Mouse (Mus musculus) limb, embryonic 10.5 days (tissue): ENCODE results near the gene Ndufa8. TPM values are rescaled to one million over a fixed set of nuclear protein-coding genes. Genes with fewer than 3 reads are reported as not detected.
A peak's percentile ranks its signal among the peaks of the same experiment; 100 is the strongest.

Experiments
- DNase-seq: peaks from one replicate; pipeline ENCODE4 v3.0.0-alpha.2; 2017; ENCODE audit warnings: low spot score
- H3K27ac ChIP-seq: fragments of 300-500 bp; sonication (generic); 2 replicates; pipeline ENCODE4 v1.5.1; 2016; ENCODE audit warnings: mild to moderate bottlenecking
- H3K27me3 ChIP-seq: fragments of 300-500 bp; sonication (generic); 2 replicates; pipeline ENCODE4 v1.6.1; 2016; ENCODE audit warnings: low read depth, mild to moderate bottlenecking; ENCODE audit not compliant: poor library complexity, severe bottlenecking
- H3K36me3 ChIP-seq: fragments of 300-500 bp; sonication (generic); 2 replicates; pipeline ENCODE4 v1.6.1; 2016; ENCODE audit warnings: mild to moderate bottlenecking, moderate library complexity
- H3K4me1 ChIP-seq: fragments of 300-500 bp; sonication (generic); 2 replicates; pipeline ENCODE4 v1.6.1; 2016
- H3K4me3 ChIP-seq: fragments of 300-500 bp; sonication (generic); 2 replicates; pipeline ENCODE4 v1.5.1; 2016; ENCODE audit warnings: mild to moderate bottlenecking, moderate library complexity
- H3K9me3 ChIP-seq: fragments of 300-500 bp; sonication (generic); replicated peaks from 2 replicates; pipeline ENCODE4 v1.6.1; 2016; ENCODE audit warnings: mild to moderate bottlenecking
- WGBS: fragments of 180-500 bp; shearing (Covaris S2); methylation state at CpG from one replicate; pipeline ENCODE4 v1.1.7; 2016; 5-methylcytosine and 5-hydroxymethylcytosine counted together
- polyA plus RNA-seq: library from polyadenylated mRNA; unstranded; fragments of >200 nt; fragmentation: Nextera tagmentation; extraction: Ambion mirVana; gene quantifications from 2 replicates; pipeline ENCODE4 v1.2.1, GENCODE M21; 2016

Gene Ndufa8
- 208 and 218 TPM in 2 replicates for polyA plus RNA-seq

DNA sequence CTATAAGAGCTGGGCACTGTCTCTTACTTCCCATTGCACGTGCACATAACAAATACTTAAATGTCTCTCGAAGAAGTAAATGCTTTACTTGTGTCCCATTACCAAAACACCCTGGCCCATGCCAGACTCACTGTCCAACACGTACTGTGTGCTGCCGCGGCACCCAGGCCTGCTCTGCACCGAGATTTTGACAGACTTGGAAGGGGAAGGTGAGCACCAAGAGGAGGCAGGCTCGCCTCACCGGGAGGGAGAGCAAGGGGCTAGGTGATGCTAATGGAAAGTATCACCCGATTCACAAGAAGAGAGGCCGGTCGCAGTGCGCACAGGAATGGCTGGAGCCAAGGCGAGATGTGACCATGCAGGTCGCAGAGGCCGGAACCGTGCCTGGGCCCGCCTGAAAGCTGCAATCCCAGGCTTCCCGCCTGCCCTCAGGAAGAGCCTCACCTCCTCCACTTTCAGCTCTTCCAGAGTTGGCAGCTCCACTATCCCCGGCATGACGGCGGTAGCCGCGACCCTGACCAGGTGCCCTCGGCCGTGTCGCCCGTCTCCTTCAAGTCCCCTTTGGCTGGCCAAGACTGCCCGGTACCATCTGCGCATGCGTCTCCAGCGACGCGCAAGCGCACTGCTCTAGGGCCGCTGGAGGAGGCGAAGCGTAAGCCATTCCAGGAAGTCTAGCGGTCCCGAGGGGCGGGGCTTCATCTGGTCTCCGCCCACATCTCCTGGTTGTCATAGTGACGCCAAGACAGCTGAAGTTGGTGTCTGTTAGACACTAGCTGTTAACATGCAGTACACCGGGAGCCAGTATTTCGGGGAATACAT lies at the start of gene Ndufa8, which contains the start of gene Morn5:
Gene Ndufa8 (minus strand): TSS at position 659 of the 819 bp plus-strand sequence.
Gene Morn5 (plus strand): TSS at position 711 of the 819 bp plus-strand sequence.
- peak within 1 kb of the TSS; percentile 89 for H3K27ac ChIP-seq
- peaks cover 10% of the 10 kb centered on the region for H3K36me3 ChIP-seq
- peak within 1 kb of the TSS; percentile 84 for H3K4me3 ChIP-seq
- H3K9me3 ChIP-seq: no peaks in the 10 kb centered on the region
- H3K4me1 ChIP-seq: peaks cover 15% of the 10 kb centered on the region
- peak; percentile 100 for DNase-seq
- no peaks in the 10 kb centered on the region for H3K27me3 ChIP-seq
- 2% methylated on average over 44 of the region's 44 CpGs for WGBS

DNA sequence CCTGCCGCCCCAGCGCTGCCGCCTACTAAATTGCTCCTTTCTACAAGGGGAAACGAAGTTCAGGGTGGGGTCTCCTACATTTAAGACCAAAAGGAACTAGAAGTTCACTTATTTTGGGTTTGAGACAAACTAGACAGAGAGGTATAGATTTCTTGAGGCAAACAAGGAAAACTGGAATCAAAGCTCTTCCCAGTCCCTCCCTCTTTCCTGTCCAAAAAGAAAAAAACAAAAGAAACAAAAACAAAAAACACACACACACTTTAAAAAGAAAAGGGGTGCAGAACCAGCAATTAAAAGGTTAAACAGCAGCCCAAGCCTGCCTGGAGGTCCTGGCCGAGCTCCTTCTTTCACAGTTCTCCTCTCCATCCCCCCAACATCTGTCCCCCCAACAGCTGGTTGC lies 48.8 kb upstream of the Ndufa8 start:
- H3K27me3 ChIP-seq: peaks cover 100% of the 10 kb centered on the region
- peaks cover 27% of the 10 kb centered on the region for H3K4me1 ChIP-seq
- 4% methylated on average over 5 of the region's 5 CpGs for WGBS
- no peak overlapping the region for H3K27ac ChIP-seq
- no peak overlapping the region for H3K4me3 ChIP-seq
- DNase-seq: no peak
- H3K36me3 ChIP-seq: no peaks in the 10 kb centered on the region
- H3K9me3 ChIP-seq: no peaks in the 10 kb centered on the region

DNA sequence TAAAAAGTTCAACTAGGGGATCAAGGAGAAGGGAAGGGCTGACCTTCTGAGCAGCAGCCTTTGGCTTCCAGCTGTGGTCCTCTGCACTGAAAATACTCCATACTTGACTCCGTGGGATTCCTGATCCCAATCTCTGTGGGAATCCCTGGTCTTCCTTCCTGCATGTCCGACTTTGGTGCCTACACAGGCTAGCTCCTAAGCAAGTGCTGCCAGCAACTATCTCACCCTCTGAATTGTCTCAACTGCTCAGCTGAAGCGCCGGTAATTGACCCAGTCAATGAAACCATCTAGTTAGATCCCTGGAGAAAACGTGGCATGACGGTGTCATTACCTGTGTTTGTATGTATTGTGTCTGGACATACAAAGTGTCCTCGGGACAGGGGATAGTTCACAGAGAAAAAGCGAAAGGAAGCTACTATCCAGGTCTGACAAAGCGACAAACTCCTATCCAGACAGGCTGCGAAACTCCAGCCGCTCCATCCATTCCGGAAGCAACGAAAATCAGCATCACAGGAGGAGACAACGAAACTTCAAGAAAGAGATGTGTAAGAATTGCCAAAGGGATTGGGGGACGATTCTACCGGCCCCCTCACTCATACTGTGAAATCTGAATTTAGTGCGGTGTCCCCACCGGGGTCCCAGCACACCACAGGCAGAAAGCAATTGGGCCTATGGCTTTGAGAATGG lies 48.1 kb upstream of the Ndufa8 start:
- 4% methylated on average over 18 of the region's 18 CpGs for WGBS
- Histone ChIP-seq H3K9me3 (no peaks in the 10 kb centered on the region), H3K27ac (no peak overlapping the region), H3K4me3 (no peak overlapping the region), H3K36me3 (no peaks in the 10 kb centered on the region), H3K27me3 (peaks cover 100% of the 10 kb centered on the region), H3K4me1 (peaks cover 19% of the 10 kb centered on the region)
- peak; percentile 53 for DNase-seq

DNA sequence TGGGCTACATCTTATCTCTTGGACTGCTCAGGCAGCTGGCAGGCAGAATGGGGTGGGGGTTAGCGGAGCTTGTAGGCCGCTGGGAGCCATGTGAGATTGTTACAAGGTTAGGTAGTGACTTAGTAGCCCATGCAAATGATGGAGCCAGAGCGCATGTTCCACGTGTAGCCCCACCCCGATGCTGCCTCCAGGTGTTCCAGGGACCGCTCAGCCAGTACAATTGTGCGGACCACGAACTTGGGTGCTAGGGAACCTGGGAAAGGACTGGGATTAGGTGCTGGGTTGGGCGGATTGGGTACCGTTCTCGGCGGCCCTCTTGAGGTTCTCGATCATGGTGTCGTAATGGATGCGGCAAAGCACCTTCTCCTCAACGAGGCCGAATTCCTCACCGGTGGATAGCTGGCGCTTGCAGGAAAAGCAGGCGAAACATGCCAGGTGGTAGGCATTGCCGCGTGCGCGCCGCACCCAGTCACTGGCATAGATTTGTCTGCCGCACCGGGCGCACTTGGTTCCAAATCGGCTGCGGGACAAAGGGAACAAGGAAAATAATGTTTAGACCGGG lies 44.8 kb upstream of the Ndufa8 start:
- peak; percentile 55 for DNase-seq
- H3K27ac ChIP-seq: no peak overlapping the region
- 3% methylated on average over 31 of the region's 31 CpGs for WGBS

DNA sequence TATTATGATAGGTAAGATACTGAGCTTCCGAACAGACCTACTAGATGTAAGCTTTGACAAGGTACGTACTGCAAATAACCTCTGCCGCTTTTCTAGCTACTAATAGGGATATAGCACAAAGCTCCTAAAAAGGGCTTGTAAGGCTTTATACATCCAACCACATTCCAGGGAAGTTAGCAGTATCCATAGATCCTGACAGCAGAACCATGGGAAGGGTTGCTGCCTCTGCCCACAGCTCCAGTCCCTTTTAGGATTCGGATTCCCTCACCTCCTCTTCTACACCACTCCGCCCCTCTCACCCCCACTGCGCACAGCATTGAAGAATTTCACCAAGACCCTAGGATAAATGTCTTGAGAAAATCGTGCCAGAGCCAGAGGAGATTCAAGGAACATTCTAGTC lies 44.1 kb upstream of the Ndufa8 start:
- no peak overlapping the region for H3K27ac ChIP-seq
- no peaks in the 10 kb centered on the region for H3K36me3 ChIP-seq
- peaks cover 100% of the 10 kb centered on the region for H3K27me3 ChIP-seq
- no peaks in the 10 kb centered on the region for H3K9me3 ChIP-seq
- no peak for DNase-seq
- H3K4me3 ChIP-seq: no peak overlapping the region
- H3K4me1 ChIP-seq: peaks cover 20% of the 10 kb centered on the region
- WGBS: 14% methylated on average over 7 of the region's 7 CpGs

More for the DNA sequence above, 44.8 kb upstream of the Ndufa8 start:
- no peak overlapping the region for H3K4me3 ChIP-seq
- H3K36me3 ChIP-seq: no peaks in the 10 kb centered on the region
- peaks cover 20% of the 10 kb centered on the region for H3K4me1 ChIP-seq
- H3K9me3 ChIP-seq: no peaks in the 10 kb centered on the region
- peaks cover 100% of the 10 kb centered on the region for H3K27me3 ChIP-seq

DNA sequence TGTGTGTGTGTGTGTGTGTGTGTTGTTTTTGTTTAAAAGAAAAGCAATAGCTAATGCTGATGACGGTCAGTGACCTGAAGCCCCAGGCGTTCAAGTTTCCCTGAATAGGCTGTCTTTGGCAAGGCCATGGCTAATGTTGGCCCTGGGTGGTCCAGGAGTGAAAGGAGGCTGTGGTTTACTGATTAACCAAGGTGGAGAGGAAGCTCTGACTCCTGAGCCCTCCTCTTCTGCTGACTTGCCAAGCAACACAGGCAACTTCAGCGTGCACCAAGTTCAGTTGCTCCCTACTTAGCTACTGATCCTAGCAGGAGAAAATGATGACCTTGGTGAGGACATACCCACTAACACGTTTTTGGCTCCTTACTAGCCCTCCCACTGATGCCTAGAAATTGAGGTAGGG lies 43.5 kb upstream of the Ndufa8 start:
- DNase-seq: peak; percentile 38
- Histone ChIP-seq H3K27ac (no peak overlapping the region), H3K9me3 (no peaks in the 10 kb centered on the region), H3K36me3 (no peaks in the 10 kb centered on the region), H3K4me3 (no peak overlapping the region), H3K27me3 (peaks cover 100% of the 10 kb centered on the region), H3K4me1 (peaks cover 20% of the 10 kb centered on the region)
- WGBS: under 1% methylated on average over 4 of the region's 4 CpGs

DNA sequence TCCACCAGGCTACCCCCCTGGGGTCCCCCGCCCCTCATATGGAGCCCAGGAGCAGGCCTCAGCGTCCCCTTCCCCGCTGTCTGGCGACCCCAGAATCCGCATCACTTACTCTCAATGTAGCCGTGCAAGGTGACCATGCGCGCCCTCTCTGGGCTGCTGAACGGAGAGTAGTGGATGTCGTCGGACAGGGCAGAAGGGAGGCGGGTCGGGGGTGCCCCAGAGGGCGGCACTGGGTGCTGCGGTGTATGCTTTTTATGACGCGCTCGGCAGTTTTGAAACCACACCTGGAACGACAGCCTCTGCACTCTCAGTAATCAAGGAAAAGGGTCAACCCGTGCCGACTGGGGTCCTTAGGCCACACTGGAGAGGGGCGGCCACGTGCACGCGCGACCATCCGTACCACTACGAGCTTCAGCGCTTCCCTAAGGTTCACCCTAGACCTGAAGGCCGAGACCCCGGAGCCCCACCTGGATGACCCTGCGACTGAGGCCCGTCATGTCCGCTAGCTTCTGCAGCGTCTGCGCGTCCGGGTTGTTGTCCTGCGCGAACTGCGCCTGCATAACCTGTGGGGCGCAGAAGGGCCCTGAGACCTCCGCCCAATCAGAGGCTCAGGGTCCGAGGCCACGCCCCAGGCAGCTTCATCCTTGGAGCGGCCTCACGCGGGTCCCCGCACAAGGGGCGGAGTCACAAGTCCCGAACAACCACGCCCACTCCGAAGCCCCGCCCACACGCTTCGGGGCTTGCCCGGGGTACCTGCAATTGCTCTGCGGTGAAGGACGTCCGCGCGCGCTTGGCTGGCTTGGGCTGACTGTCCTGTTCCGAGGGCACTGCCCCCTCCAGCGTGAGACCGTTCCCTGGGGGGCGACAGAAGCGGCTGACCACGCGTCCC lies 41.9 kb upstream of the Ndufa8 start:
- peak; percentile 93 for DNase-seq
- Histone ChIP-seq H3K27me3 (peaks cover 100% of the 10 kb centered on the region), H3K4me1 (peaks cover 20% of the 10 kb centered on the region), H3K4me3 (peak overlapping the region; percentile 56), H3K27ac (no peak overlapping the region), H3K36me3 (no peaks in the 10 kb centered on the region), H3K9me3 (no peaks in the 10 kb centered on the region)
- WGBS: 1% methylated on average over 70 of the region's 70 CpGs

DNA sequence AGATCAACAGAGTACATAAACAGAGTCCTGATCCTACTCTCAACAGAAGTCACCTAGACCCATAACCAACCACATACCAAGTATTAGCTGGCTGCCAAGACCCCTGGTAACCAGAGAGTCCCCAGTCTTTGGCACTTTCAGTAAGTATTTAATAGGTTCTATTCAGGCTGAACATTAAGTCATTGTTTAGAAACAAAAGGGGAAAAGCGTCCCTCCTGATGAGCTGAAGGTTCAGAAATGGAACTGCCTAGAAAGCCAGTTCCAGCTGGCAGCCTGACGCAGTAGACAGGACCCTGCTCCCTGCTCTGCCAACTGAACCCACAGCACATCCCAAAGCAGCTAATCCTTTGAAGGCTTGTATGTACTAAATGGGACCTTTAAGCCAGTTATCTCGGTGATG lies 40.0 kb upstream of the Ndufa8 start:
- Histone ChIP-seq H3K27me3 (peaks cover 97% of the 10 kb centered on the region), H3K27ac (no peak overlapping the region), H3K4me3 (no peak overlapping the region), H3K9me3 (no peaks in the 10 kb centered on the region), H3K36me3 (no peaks in the 10 kb centered on the region), H3K4me1 (peaks cover 19% of the 10 kb centered on the region)
- WGBS: 58% methylated on average over 3 of the region's 3 CpGs
- DNase-seq: no peak

DNA sequence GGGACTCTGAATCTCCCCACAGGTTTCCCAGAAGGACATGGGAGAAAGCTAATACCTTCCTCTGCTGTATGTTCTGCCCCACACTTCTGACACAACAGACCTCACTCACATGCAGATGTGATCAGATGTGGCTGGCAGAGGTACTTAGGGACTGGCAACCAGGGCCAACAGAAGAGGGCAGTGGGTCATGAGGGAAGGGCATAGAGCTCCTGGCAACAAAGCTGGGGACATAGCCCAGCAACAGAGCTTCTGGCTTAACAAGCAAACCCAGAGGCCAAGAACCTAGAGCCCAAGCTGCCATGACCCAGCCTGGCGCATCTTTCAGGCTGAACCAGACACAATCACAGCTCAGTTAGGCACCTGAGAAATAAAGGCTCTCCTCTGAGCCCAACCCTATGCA lies 35.8 kb upstream of the Ndufa8 start:
- H3K9me3 ChIP-seq: no peaks in the 10 kb centered on the region
- 93% methylated on average over 1 of the region's 1 CpGs for WGBS
- H3K27ac ChIP-seq: no peak overlapping the region
- H3K4me3 ChIP-seq: no peak overlapping the region
- DNase-seq: no peak
- peaks cover 9% of the 10 kb centered on the region for H3K4me1 ChIP-seq
- no peaks in the 10 kb centered on the region for H3K36me3 ChIP-seq
- H3K27me3 ChIP-seq: peaks cover 66% of the 10 kb centered on the region

DNA sequence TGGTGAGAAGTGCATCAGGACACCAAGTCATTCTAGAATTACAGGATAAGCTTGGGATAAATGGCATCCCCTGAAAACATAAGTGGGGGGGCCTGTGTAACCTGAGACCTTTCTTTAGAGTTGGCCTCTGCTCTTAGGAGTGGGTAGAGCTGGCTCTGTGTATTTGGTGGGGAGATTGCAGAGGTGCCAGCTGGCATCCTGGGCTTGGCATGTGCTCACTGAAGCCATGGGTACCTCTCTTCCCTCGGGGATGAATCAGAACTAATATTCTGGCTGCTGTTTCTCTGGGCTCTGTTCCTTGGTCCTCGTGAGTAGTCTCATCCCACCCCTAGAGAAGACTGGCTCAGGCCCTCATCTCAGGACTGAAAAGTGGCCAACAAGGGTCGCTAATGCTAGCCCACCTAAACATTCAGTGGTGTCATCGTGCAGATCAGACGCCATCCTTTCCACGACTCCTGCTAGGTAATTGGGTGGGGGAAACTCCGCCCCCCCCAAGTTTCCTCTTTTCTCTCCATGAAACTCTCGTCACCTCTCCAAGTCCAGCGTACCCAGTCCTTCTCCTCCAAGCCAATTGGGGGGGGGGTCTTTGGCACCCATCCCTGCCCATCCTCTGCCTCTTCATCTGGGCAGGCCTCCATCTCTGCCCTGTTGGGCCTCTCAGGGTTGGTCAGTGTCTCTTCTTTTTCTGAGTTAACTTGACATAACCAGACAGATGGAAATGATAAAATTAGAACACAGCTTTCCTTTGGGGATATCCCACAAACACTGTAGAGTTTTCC lies 33.8 kb upstream of the Ndufa8 start:
- no peaks in the 10 kb centered on the region for H3K9me3 ChIP-seq
- peaks cover 18% of the 10 kb centered on the region for H3K4me1 ChIP-seq
- no peak overlapping the region for H3K4me3 ChIP-seq
- DNase-seq: no peak
- no peak overlapping the region for H3K27ac ChIP-seq
- peaks cover 55% of the 10 kb centered on the region for H3K27me3 ChIP-seq
- WGBS: 80% methylated on average over 9 of the region's 9 CpGs
- H3K36me3 ChIP-seq: no peaks in the 10 kb centered on the region

DNA sequence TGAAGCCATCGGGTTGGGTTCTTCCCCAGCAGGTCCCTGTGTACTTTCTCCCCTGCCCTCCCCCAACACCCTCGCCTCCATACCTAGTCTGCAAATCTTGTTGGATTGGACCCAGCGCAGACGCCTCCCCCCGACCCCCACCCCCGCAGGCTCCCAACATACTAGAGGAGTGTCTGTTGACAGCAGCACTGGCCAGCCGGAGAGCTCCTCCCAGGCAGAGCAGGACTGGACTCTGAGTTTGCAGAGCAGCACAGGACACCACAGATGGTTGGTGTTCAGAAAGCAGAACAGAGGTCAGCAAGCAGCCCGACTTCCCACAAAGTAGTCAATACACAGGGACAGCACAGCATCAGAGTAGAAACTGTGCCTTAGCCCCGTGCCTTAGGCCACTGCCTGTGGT lies 32.2 kb upstream of the Ndufa8 start:
- Histone ChIP-seq H3K4me3 (no peak overlapping the region), H3K36me3 (no peaks in the 10 kb centered on the region), H3K27me3 (peaks cover 40% of the 10 kb centered on the region), H3K27ac (no peak overlapping the region), H3K4me1 (peaks cover 31% of the 10 kb centered on the region), H3K9me3 (no peaks in the 10 kb centered on the region)
- 39% methylated on average over 9 of the region's 9 CpGs for WGBS
- DNase-seq: peak; percentile 46
